Mouse (Mus musculus) layer of hippocampus, adult 9-11 months (tissue): ENCODE results near the gene Dgcr2.
A peak's percentile ranks its signal among the peaks of the same experiment; 100 is the strongest.

ENCODE experiments used
- DNase-seq: peaks from one replicate; pipeline ENCODE4 v3.0.0; 2022

Gene Dgcr2

GRCm38 (mm10) chr16:17843701-17844365, 54.5 kb downstream of the Dgcr2 start:
- DNase-seq, result no peak

- no peak for DNase-seq
These were observed 55.9 kb downstream of the Dgcr2 start for GRCm38 (mm10) chr16:17842437-17842836.

- DNase-seq, result no peak
These were observed 58.4 kb downstream of the Dgcr2 start for GRCm38 (mm10) chr16:17839976-17840375.

GRCm38 (mm10) chr16:17838051-17838450, 60.3 kb downstream of the Dgcr2 start, which contains the start of gene Car15:
Gene Car15 (minus strand): TSS chr16:17838364.
- no peak for DNase-seq

GRCm38 (mm10) chr16:17835481-17835880, 62.9 kb downstream of the Dgcr2 start:
- DNase-seq, result no peak

GRCm38 (mm10) chr16:17834543-17834942, 63.8 kb downstream of the Dgcr2 start:
- no peak for DNase-seq

GRCm38 (mm10) chr16:17833681-17834399, 64.5 kb downstream of the Dgcr2 start:
- DNase-seq, result no peak

- DNase-seq, result no peak
These were observed 65.1 kb downstream of the Dgcr2 start for GRCm38 (mm10) chr16:17833321-17833680.

GRCm38 (mm10) chr16:17832821-17833220, 65.5 kb downstream of the Dgcr2 start, which contains the start of gene B830017H08Rik:
Gene B830017H08Rik (plus strand): TSS chr16:17833121.
- DNase-seq, result no peak

GRCm38 (mm10) chr16:17831781-17832180, 66.6 kb downstream of the Dgcr2 start:
- no peak for DNase-seq

- no peak for DNase-seq
These were observed 67.8 kb downstream of the Dgcr2 start for GRCm38 (mm10) chr16:17830385-17831178.

- no peak for DNase-seq
These were observed 69.5 kb downstream of the Dgcr2 start for GRCm38 (mm10) chr16:17828867-17829266.

- DNase-seq, result no peak
These were observed 70.1 kb downstream of the Dgcr2 start for GRCm38 (mm10) chr16:17828229-17828628.

GRCm38 (mm10) chr16:17826500-17826899, 71.9 kb downstream of the Dgcr2 start:
- DNase-seq, result no peak

GRCm38 (mm10) chr16:17816528-17816927, 81.8 kb downstream of the Dgcr2 start:
- DNase-seq, result no peak

- DNase-seq, result peak; percentile 63
These were observed 82.7 kb downstream of the Dgcr2 start for GRCm38 (mm10) chr16:17815411-17816402.

GRCm38 (mm10) chr16:17813173-17813572, 85.2 kb downstream of the Dgcr2 start:
- no peak for DNase-seq

- DNase-seq, result no peak
These were observed 86.2 kb downstream of the Dgcr2 start for GRCm38 (mm10) chr16:17812120-17812519.

- DNase-seq, result no peak
These were observed 88.7 kb downstream of the Dgcr2 start for GRCm38 (mm10) chr16:17809711-17810110.

GRCm38 (mm10) chr16:17809125-17809524, 89.2 kb downstream of the Dgcr2 start:
- no peak for DNase-seq

- peak; percentile 90 for DNase-seq
These were observed 91.0 kb downstream of the Dgcr2 start for GRCm38 (mm10) chr16:17807192-17808009.
